Comparison of ENCODE assay signal across 27 mouse cellular contexts in the genomic region with DNA sequence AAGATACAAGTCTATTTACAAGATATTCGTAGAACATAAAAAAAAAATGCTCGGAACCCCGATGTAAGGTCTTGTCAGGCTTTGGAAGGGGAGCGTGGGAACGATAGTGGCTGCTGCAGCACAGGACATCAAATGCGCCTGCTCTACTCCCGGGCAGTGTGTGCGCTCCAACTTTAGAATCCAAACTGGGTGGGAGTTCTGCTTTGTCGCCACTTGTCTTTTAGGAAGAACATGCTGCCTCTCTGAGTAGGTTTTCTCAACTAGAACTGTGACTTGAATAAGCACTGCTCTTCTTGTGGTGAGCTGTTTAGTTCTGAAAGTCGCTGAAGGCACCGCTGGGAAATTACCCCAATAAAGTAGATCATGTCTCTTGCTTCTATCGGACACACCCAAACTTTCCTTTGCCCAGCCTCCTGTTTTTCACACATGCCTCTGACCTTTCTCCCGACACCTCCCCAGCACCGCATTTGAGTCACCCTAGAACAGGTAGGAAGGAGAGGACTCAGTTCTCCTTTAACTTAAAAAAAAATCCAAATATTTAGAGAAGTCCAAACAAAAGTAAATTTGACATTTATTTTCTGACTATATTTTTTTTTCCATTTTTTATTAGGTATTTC. TPM values are rescaled to one million over a fixed set of nuclear protein-coding genes. Genes with fewer than 3 reads are reported as not detected.
"Had no signal": no experiment of that assay in that cellular context is flagged by ENCODE, and none has a peak within 500 bp of the region (broad histone marks: within the 10 kb centered on the region; RNA-seq: fewer than 3 reads in every experiment).

No protein-coding gene starts in this region.

- ATAC-seq: liver, postnatal 0 days; lung, postnatal 0 days; midbrain, embryonic 13.5 days; midbrain, embryonic 16.5 days had no signal

- H3K27ac ChIP-seq: kidney, postnatal 0 days; left cerebral cortex, adult 2 months; liver, embryonic 14.5 days; midbrain, embryonic 10.5 days; midbrain, embryonic 13.5 days; neural tube, embryonic 13.5 days; stomach, postnatal 0 days had no signal

- H3K27me3 ChIP-seq: megakaryocyte, embryonic 14.5 days; midbrain, embryonic 13.5 days; neural tube, embryonic 13.5 days had no signal

- H3K36me3 ChIP-seq: midbrain, embryonic 10.5 days; midbrain, embryonic 13.5 days; neural tube, embryonic 13.5 days had no signal

- DNase-seq: kidney, postnatal 25 days; layer of hippocampus, postnatal 36 days; liver, postnatal 0 days; lung, embryonic 14.5 days; lung, postnatal 36 days; thymus, adult 2 months; thymus, postnatal 14 days; thymus, postnatal 4 days had no signal

- H3K4me1 ChIP-seq: midbrain, embryonic 10.5 days; midbrain, embryonic 13.5 days; neural tube, embryonic 13.5 days had no signal

- H3K4me3 ChIP-seq: left cerebral cortex, adult 2 months; megakaryocyte, embryonic 14.5 days; midbrain, embryonic 10.5 days; midbrain, embryonic 13.5 days; myocyte; neural tube, embryonic 13.5 days had no signal

RNA-seq across cellular contexts. Expression of a gene that starts 9.4 kb away (rescaled TPM):
- total RNA-seq: layer of hippocampus, adult 8-10 months; layer of hippocampus, postnatal 10 days; layer of hippocampus, postnatal 36 days; left cerebral cortex, adult 2 months; left cerebral cortex, postnatal 10 days; left cerebral cortex, postnatal 36 days had no signal
- polyA plus RNA-seq: kidney, embryonic 14.5 days; limb, embryonic 11.5 days; limb, embryonic 14.5 days; liver, adult 2 months; liver, embryonic 14.5 days; liver, postnatal 0 days; midbrain, embryonic 10.5 days; midbrain, embryonic 13.5 days; midbrain, embryonic 16.5 days; myocyte; neural tube, embryonic 13.5 days; thymus, adult 2 months had no signal
